Mouse (Mus musculus): ENCODE measurements around the gene Magi2.

DNA sequence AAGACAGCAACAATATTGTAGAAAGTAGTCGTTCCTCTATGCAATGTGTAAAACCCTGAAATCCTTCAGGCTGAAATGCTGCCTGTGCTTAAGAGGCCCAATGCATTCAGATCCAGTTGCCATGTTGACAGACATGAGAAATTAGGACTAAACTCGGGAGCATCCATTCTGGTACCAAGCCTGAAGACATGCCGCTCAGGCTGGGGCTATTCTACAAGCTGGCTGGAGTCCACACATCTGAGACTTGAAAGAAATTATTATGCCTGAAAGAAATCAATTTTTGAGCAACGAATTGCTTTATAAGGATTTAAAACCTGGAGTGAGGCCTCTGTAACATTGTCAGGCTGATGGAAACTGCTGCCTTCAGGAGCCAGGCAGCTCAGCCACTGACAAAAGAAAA lies 1333.0 kb downstream of the Magi2 start:
- TF ChIP-seq CTCF (IDR thresholded peaks at IDR 0.05; ENCODE audit: borderline replicate concordance, control insufficient read depth, extremely low read depth, insufficient read depth, low read length, poor library complexity) (no peak), POLR2A (IDR thresholded peaks at IDR 0.05; ENCODE audit: control insufficient read depth, extremely low read depth, insufficient read depth, low read length, poor library complexity) (no peak)

All from thymus, adult 2 months (tissue).